Mouse (Mus musculus) embryonic facial prominence, embryonic 10.5 days (tissue): ENCODE measurements around the gene B3gntl1. TPM values are rescaled to one million over a fixed set of nuclear protein-coding genes. Genes with fewer than 3 reads are reported as not detected.
A peak's percentile ranks its signal among the peaks of the same experiment; 100 is the strongest.
"Not testable (repeated sequence)": the region's sequence is repeated elsewhere in the genome, so short reads cannot be mapped to it uniquely, and the experiment has no call there.

ENCODE experiments used
- DNase-seq: peaks from one replicate; pipeline ENCODE4 v3.0.0-alpha.2; 2017; ENCODE audit warnings: low spot score
- H3K27ac ChIP-seq: fragments of 300-500 bp; sonication (generic); replicated peaks from 2 replicates; pipeline ENCODE4 v1.5.1; 2016; ENCODE audit warnings: mild to moderate bottlenecking
- H3K27me3 ChIP-seq: fragments of 300-500 bp; sonication (generic); replicated peaks from 2 replicates; pipeline ENCODE4 v1.6.1; 2016; ENCODE audit warnings: low read depth, mild to moderate bottlenecking; ENCODE audit not compliant: poor library complexity, severe bottlenecking
- H3K36me3 ChIP-seq: fragments of 300-500 bp; sonication (generic); replicated peaks from 2 replicates; pipeline ENCODE4 v1.6.1; 2016; ENCODE audit warnings: mild to moderate bottlenecking, moderate library complexity
- H3K4me1 ChIP-seq: fragments of 300-500 bp; sonication (generic); 2 replicates; pipeline ENCODE4 v1.6.1; 2016
- H3K4me3 ChIP-seq: fragments of 300-500 bp; sonication (generic); 2 replicates; pipeline ENCODE4 v1.5.1; 2016; ENCODE audit warnings: mild to moderate bottlenecking, moderate library complexity
- H3K9me3 ChIP-seq: fragments of 300-500 bp; sonication (generic); 2 replicates; pipeline ENCODE4 v1.6.1; 2016; ENCODE audit warnings: mild to moderate bottlenecking
- WGBS: fragments of 180-500 bp; shearing (Covaris S2); methylation state at CpG from one replicate; pipeline ENCODE4 v1.1.7; 2016; 5-methylcytosine and 5-hydroxymethylcytosine counted together
- polyA plus RNA-seq: library from polyadenylated mRNA; unstranded; fragments of >200 nt; fragmentation: Nextera tagmentation; extraction: Ambion mirVana; gene quantifications from 2 replicates; pipeline ENCODE4 v1.2.1, GENCODE M21; 2016

B3gntl1 gene
- polyA plus RNA-seq, 1 experiment from 2014 or later = 6.6 TPM

DNA sequence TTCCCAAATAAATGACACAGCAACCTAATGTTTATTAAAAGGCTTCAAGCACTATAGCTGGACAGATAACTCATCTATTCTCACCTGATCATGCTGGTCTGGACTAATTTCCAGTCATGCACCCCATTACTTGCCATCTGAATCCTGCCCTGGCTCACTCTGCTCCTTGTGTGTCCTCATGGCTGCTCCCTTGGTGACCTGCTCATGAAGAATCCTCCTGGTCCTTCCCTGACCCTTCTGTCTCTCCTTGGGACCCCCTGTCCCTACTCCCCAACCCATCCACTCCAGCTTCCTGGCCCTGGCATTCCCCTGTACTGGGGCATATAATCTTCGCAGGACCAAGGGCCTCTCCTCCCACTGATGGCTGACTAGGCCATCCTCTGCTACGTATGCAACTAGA is 3.9 kb upstream of the B3gntl1 start:
- Histone ChIP-seq H3K36me3 (no peaks in the 10 kb centered on the region), H3K27me3 (no peaks in the 10 kb centered on the region), H3K9me3 (no peaks in the 10 kb centered on the region), H3K27ac (no peak overlapping the region), H3K4me1 (peaks cover 13% of the 10 kb centered on the region), H3K4me3 (no peak overlapping the region)
- no peak for DNase-seq
- WGBS = 83% methylated on average over 2 of the region's 2 CpGs

DNA sequence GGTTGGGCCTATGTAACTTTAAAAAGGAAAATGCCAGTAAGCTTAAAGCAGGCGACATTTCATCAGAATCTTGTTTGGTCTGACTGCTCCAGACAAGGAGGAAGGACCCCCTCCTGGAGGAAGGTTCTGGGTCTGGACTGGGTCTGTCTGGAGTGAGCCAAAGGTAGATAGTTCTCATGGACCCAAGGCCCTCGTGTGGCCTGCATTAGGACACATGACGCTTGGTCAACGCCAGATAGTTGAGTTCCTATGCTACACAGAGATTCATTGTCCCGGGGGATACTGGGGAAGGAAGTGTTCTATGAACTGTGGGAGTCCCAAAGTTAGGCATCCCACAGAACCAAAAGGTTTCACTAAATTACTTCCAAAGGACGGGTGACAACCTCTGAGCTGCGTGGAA is 676 bp upstream of the B3gntl1 start:
- DNase-seq = no peak
- WGBS = 75% methylated on average over 7 of the region's 7 CpGs

DNA sequence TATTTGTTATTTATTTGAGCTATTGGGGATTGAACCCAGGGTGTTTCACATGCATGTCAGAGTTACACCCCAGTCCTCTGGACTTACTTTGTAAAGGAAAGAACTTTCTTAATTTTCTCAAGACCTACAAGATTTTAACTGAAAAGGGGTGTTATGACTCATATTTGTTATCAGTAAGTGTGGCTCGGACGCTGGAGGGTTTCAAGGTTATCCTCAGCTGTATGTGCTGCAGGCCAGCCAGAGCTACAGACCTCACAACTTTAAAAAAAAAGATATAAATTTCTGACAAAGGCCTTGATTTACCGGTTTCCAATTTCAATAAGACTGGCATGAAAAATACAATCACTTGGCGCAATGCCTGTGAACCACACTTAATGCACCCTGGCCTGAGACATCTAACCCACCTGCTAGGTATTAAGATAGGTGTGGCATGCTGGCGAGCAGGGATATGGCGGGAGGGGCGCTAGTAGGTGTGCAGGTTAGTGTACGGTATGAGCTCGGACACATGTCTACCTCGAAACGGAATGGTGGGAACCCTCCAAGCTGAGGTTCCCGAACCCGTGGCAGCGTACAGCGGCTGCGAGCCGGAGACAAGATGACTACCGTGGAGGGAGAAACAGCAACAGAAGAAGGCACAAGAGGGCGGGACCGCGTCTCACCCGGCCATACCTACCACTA is 502 bp downstream of the B3gntl1 start:
- Histone ChIP-seq H3K27ac (peak overlapping the region; percentile 92), H3K4me3 (peak overlapping the region; percentile 77), H3K9me3 (no peaks in the 10 kb centered on the region), H3K27me3 (no peaks in the 10 kb centered on the region), H3K4me1 (peaks cover 15% of the 10 kb centered on the region), H3K36me3 (peaks cover 18% of the 10 kb centered on the region)
- 4% methylated on average over 22 of the region's 22 CpGs for WGBS
- no peak for DNase-seq

More for the DNA sequence above, 676 bp upstream of the B3gntl1 start:
- Histone ChIP-seq H3K4me3 (peak overlapping the region; percentile 77), H3K27me3 (no peaks in the 10 kb centered on the region), H3K9me3 (no peaks in the 10 kb centered on the region), H3K4me1 (peaks cover 15% of the 10 kb centered on the region), H3K27ac (peak overlapping the region; percentile 92), H3K36me3 (peaks cover 10% of the 10 kb centered on the region)

DNA sequence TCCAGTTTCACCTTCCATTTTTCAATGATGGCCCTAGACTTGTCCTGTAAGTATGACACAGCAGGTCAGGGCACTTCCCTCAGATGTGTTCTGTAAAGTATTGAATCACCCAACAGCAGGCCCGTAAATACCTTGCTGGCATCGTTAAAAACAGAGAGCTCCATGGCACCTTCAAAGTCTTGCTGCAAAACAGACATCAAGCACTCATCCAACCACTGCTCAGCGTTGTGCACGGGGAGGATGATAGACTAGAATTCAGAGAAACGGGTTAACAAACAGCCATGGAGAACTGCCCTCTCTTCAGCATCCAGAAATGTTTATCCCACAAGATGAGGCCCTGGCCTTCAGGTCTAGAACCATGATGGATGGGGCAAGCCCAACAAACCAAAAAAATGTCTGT is 2.0 kb downstream of the B3gntl1 start:
- DNase-seq = no peak
- H3K4me3 ChIP-seq = no peak overlapping the region
- peaks cover 15% of the 10 kb centered on the region for H3K4me1 ChIP-seq
- H3K9me3 ChIP-seq = no peaks in the 10 kb centered on the region
- H3K27ac ChIP-seq = no peak overlapping the region
- no peaks in the 10 kb centered on the region for H3K27me3 ChIP-seq
- peaks cover 18% of the 10 kb centered on the region for H3K36me3 ChIP-seq
- WGBS = 96% methylated on average over 5 of the region's 5 CpGs

DNA sequence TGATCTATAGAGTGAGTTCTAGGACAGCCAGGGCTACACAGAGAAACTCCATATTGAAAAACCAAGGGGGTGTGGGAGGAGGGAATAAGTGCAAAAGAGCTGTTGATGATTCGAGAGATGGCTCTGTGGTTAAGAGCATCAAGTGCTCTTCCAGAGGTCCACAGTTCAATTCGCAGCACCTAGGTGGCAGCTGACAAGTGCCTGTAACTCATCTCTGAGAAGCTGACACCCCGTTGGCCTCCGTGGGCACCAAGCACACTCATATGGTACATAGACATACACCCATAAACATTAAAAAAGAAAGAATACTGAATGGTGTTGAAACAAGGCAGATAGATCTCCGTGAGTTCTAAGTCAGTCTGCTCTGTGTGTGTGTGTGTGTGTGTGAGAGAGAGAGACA is 4.2 kb downstream of the B3gntl1 start:
- no peak for DNase-seq
- WGBS = 94% methylated on average over 5 of the region's 5 CpGs
- Histone ChIP-seq H3K4me1 (peaks cover 13% of the 10 kb centered on the region), H3K4me3 (no peak overlapping the region), H3K27ac (no peak overlapping the region), H3K36me3 (peaks cover 28% of the 10 kb centered on the region), H3K27me3 (no peaks in the 10 kb centered on the region), H3K9me3 (no peaks in the 10 kb centered on the region)

DNA sequence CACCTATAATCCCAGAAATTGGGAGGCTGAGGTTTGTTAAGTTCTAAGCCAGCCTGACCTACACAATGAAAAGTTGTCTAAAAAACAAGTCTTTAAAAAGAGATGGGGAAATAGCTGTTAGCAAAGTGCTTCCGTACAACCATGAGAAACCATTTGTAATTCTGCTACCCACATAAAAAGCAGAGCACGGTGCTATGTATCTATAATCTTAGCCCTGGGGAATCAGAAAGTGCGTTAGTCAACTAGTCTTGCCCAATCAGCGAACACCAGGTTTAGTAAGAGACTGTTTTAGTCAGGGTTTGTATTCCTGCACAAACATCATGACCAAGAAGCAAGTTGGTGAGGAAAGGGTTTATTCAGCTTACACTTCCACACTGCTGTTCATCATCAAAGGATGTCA is 5.4 kb downstream of the B3gntl1 start:
- H3K4me3 ChIP-seq = no peak overlapping the region
- DNase-seq = no peak
- no peaks in the 10 kb centered on the region for H3K9me3 ChIP-seq
- peaks cover 29% of the 10 kb centered on the region for H3K36me3 ChIP-seq
- WGBS = 93% methylated on average over 4 of the region's 4 CpGs
- H3K4me1 ChIP-seq = peaks cover 8% of the 10 kb centered on the region; the same call in 1 of the 2 replicates
- no peak overlapping the region for H3K27ac ChIP-seq
- H3K27me3 ChIP-seq = no peaks in the 10 kb centered on the region

DNA sequence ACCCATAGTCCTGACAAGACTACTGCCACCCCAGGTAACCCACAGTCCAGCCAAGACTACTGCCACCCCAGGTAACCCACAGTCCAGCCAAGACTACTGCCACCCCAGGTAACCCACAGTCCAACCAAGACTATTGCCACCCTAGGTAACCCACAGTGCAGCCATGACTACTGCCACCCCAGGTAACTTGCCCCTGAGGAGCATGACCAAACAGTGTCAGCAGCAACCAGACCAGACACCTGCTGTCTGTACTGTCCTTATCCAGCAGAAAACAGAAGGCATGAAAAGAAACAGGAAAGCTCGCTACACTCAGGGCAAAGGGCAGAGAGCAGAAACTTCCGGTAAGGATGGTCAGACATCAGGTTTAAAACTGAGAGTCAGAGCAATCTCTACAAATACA is 11.8 kb downstream of the B3gntl1 start:
- Histone ChIP-seq H3K9me3 (no peaks in the 10 kb centered on the region), H3K27ac (no peak overlapping the region), H3K4me1 (no peaks in the 10 kb centered on the region), H3K27me3 (no peaks in the 10 kb centered on the region), H3K36me3 (peaks cover 19% of the 10 kb centered on the region), H3K4me3 (no peak overlapping the region)
- no peak for DNase-seq
- WGBS = 93% methylated on average over 2 of the region's 2 CpGs

DNA sequence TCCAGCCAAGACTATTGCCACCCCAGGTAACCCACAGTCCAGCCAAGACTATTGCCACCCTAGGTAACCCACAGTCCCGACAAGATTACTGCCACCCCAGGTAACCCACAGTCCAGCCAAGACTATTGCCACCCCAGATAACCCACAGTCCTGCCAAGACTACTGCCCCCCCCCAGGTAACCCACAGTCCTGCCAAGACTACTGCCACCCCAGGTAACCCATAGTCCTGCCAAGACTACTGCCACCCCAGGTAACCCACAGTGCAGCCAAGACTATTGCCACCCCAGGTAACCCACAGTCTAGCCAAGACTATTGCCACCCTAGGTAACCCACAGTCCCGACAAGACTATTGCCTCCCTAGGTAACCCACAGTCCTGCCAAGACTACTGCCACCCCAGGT is 12.3 kb downstream of the B3gntl1 start:
- 94% methylated on average over 2 of the region's 2 CpGs for WGBS
- not testable (repeated sequence) for H3K27me3 ChIP-seq, H3K27ac ChIP-seq, DNase-seq, H3K4me3 ChIP-seq, H3K4me1 ChIP-seq, H3K9me3 ChIP-seq
- peaks cover 19% of the 10 kb centered on the region for H3K36me3 ChIP-seq

DNA sequence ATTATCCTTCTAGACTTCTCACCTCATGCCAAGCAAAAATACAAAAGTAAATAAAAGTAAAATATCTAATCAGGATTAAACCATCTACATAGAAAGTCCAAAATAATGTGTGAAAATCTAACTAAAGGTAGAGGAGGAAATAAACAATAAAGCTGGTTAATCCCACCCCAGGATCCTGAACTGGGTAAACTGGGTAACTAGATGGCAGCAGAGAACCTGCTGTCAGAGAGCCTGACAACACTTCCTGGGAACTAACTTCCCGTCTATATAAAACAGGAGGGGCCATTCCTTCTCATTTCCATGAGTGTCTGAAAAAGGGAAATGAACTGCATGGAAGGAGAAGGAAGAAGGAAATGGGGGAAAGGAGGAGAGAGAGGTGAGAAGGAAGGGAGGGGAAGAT is 14.8 kb downstream of the B3gntl1 start:
- DNase-seq = no peak
- 48% methylated on average over 1 of the region's 1 CpGs for WGBS
- H3K4me3 ChIP-seq = no peak overlapping the region

DNA sequence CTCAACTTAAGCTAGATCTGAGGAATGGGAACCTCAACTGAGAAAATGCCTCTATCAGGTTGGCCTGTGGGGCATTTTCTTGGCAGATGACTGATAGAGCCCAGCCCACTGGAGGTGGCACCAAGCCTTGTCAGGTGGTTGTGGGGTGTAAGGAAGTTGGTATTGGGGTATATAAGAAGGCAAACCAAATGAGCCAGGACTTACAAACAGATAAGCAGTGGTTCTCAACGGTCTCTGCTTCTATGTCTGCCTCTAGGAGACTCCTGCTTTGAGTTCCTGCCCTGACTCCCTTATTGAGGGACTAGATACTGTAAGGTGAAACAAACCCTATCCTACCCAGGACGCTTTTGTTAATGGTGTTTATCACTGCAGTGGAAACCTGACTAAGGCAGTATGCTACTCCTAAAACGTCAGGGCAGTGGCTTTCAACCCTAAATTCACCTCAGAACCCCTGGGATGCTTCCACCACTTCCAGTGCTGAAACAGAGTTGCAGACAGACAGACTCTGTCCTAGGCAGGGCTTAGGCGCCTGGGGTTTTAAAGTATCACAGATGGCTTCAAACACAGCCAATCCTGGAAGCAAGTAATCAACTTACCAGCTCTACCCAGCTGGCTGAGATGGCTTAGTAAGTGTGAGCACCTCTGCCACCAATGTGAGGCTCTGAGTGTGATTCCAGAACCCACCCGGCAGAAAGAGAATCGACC is 17.0 kb downstream of the B3gntl1 start:
- H3K27me3 ChIP-seq = no peaks in the 10 kb centered on the region
- DNase-seq = no peak
- H3K9me3 ChIP-seq = no peaks in the 10 kb centered on the region
- no peak overlapping the region for H3K27ac ChIP-seq
- peaks cover 5% of the 10 kb centered on the region; the same call in 1 of the 2 replicates for H3K4me1 ChIP-seq
- 86% methylated on average over 6 of the region's 6 CpGs for WGBS
- no peak overlapping the region for H3K4me3 ChIP-seq
- H3K36me3 ChIP-seq = peaks cover 8% of the 10 kb centered on the region

More for the DNA sequence above, 14.8 kb downstream of the B3gntl1 start:
- H3K27me3 ChIP-seq = no peaks in the 10 kb centered on the region
- H3K9me3 ChIP-seq = no peaks in the 10 kb centered on the region
- H3K27ac ChIP-seq = no peak overlapping the region
- H3K4me1 ChIP-seq = peaks cover 5% of the 10 kb centered on the region; the same call in 1 of the 2 replicates
- peaks cover 8% of the 10 kb centered on the region for H3K36me3 ChIP-seq

DNA sequence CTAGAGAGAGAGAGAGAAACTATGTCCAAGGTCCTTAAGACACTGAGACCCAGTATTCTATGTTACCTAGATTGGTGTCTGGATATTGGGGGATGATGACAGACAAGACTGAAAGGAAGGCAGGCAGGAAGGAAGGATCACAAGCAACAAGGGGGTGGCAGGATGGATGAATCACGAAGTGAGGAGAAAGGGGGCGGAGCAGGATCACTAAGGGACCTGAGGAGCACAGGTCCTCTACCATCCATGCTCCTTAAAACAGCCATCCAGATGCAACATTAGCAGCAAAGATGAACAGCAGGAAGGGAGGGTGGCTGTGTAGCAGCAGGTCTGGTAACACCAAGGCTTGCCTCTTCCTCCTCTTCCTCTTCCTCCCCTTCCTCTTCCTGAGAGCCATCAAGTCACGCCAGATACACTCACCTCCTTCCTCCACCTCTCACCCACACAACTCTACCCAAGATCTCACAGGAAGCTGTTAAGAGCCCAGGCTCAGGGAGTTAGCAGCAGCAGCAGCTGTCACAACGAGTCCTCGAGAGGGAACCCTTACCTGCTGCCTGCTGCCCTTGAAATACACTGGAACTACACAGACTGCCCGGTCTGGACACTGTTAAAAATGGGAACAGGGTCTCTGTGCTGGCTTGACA is 17.7 kb downstream of the B3gntl1 start:
- no peak for DNase-seq
- Histone ChIP-seq H3K27ac (no peak overlapping the region), H3K9me3 (no peaks in the 10 kb centered on the region), H3K36me3 (peaks cover 8% of the 10 kb centered on the region), H3K27me3 (no peaks in the 10 kb centered on the region), H3K4me3 (no peak overlapping the region), H3K4me1 (peaks cover 5% of the 10 kb centered on the region; the same call in 1 of the 2 replicates)
- WGBS = 77% methylated on average over 6 of the region's 6 CpGs

DNA sequence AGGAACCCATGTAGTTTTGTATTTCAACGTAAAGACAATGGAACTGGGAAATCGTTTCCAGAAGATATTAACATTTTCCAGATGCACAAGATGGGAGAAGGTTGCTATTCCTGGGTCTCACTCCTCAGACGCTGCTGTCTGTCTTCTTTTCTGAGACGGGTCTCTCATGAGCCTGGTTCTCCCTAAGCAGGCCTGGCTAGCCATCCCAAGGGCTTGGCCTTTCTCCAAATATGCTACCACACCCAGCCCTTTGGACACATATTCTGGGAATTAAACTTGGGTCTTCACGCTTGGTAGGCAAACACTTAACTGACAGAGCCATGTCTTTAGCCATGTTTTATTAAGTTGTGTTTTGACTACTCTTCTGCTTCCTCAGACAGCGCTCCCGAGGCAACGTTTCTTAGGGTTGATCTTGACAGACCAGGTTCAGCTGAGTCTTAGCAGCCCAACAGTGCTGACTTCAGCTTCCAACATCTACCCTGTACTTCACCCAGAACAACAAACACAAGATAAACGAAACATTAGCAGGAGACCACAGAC is 18.5 kb downstream of the B3gntl1 start:
- WGBS = 79% methylated on average over 9 of the region's 9 CpGs
- Histone ChIP-seq H3K4me1 (peaks cover 5% of the 10 kb centered on the region; the same call in 1 of the 2 replicates), H3K4me3 (no peak overlapping the region), H3K27me3 (no peaks in the 10 kb centered on the region), H3K36me3 (peaks cover under 1% of the 10 kb centered on the region; the same call in 1 of the 2 replicates), H3K27ac (no peak overlapping the region), H3K9me3 (no peaks in the 10 kb centered on the region)
- DNase-seq = no peak
